Mouse (Mus musculus) ES-E14 (cell line): ENCODE data around the gene Umodl1. TPM values are rescaled to one million over a fixed set of nuclear protein-coding genes. Genes with fewer than 3 reads are reported as not detected.

Source experiments
- DNase-seq: peaks from one replicate; pipeline ENCODE4 v3.0.0-alpha.2; 2013; ENCODE audit warnings: low read depth, low spot score
- H3K27ac ChIP-seq: 2 replicates; pipeline ENCODE4 v1.5.1; 2012; ENCODE audit warnings: low read depth, mild to moderate bottlenecking, low read length, moderate library complexity, mixed read lengths; ENCODE audit not compliant: poor library complexity, insufficient read depth, severe bottlenecking
- H3K36me3 ChIP-seq: 2 replicates; pipeline ENCODE4 v1.6.1; 2012; ENCODE audit warnings: mild to moderate bottlenecking, low read length, moderate library complexity, mixed read lengths; ENCODE audit not compliant: control insufficient read depth, poor library complexity, insufficient read depth, severe bottlenecking
- H3K4me1 ChIP-seq, 2 experiments: fragments of 150-350 bp in 1 of 2; sonication (generic) in 1 of 2; 2 replicates each; pipeline ENCODE4 v1.6.1; 2012; ENCODE audit warnings: low read length in 2 of 2, mild to moderate bottlenecking in 1 of 2, mixed read lengths in 1 of 2; ENCODE audit not compliant: control insufficient read depth in 2 of 2, insufficient read depth in 2 of 2, poor library complexity in 1 of 2
- H3K4me3 ChIP-seq, 2 experiments: fragments of 150-350 bp in 1 of 2; sonication (generic) in 1 of 2; 2 replicates each; pipeline ENCODE4 v1.5.1; 2012; ENCODE audit warnings: low read length in 2 of 2, low read depth in 1 of 2, mild to moderate bottlenecking in 1 of 2, mixed read lengths in 1 of 2; ENCODE audit not compliant: insufficient read depth in 1 of 2, poor library complexity in 1 of 2, severe bottlenecking in 1 of 2
- H3K9ac ChIP-seq: 2 replicates; pipeline ENCODE4 v1.6.1; 2012; ENCODE audit warnings: low read depth, mild to moderate bottlenecking, low read length, mixed read lengths; ENCODE audit not compliant: poor library complexity, insufficient read depth, severe bottlenecking
- H3K9me3 ChIP-seq: fragments of 150-350 bp; sonication (generic); 2 replicates; pipeline ENCODE4 v1.6.1; 2012; ENCODE audit warnings: low read depth, mild to moderate bottlenecking, low read length; ENCODE audit not compliant: control insufficient read depth, insufficient read depth
- CHD2 ChIP-seq: IDR thresholded peaks from 2 replicates; pipeline ENCODE4 v1.6.1; 2014; ENCODE audit warnings: mild to moderate bottlenecking, low read depth, low read length, inconsistent platforms
- HCFC1 ChIP-seq: IDR thresholded peaks from 2 replicates; pipeline ENCODE4 v1.6.1; 2012; ENCODE audit warnings: low read length, inconsistent platforms, borderline replicate concordance; ENCODE audit not compliant: insufficient read depth
- MAFK ChIP-seq: IDR thresholded peaks from 2 replicates; pipeline ENCODE4 v1.6.1; 2014; ENCODE audit warnings: mild to moderate bottlenecking, low read depth, low read length, inconsistent platforms; ENCODE audit not compliant: insufficient read depth
- ZC3H11A ChIP-seq: IDR thresholded peaks from 2 replicates; pipeline ENCODE4 v1.6.1; 2012; ENCODE audit warnings: low read depth, mild to moderate bottlenecking, inconsistent platforms, low read length, borderline replicate concordance
- ZNF384 ChIP-seq: IDR thresholded peaks from 2 replicates; pipeline ENCODE4 v1.6.1; 2012; ENCODE audit warnings: low read depth, low read length, inconsistent platforms
- in situ Hi-C, 2 experiments: fragments of 600-800 bp; cut with MboI; formaldehyde crosslinking; loops; one replicate each; pipeline ENCODE4 v1.15.1; 2025; ENCODE audit warnings: low sequenced_read_pairs in 2 of 2, inconsistent platforms in 1 of 2; ENCODE audit not compliant: unreplicated experiment in 2 of 2
- total RNA-seq: library from RNA; depleted of rRNA; stranded (reverse); fragments of 300-350 nt; gene quantifications from 2 replicates; pipeline ENCODE4 v1.2.3, GENCODE M21; 2012

Umodl1 gene
- total RNA-seq, 1 experiment, result not detected

DNA sequence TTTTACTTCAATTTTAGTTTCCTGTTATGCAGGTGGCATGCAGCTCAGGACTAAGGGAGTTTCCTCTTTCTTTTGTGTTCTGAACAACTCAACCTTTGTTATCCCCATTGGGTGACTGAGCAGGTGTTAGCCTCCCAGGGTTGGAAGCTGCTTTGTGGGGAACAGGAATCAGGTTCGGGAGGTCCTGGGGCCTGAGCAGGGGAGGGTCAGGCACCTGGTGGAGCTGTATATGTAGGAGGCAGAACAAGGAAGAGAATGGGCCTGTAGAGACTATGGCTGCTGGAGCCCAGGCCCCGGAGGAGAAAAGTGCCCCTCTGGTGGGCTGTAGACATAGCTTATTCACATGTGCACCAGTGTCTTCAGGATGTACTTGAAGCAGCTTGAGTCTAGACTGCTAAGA lies 78.8 kb downstream of the Umodl1 start:
- Histone ChIP-seq H3K36me3 (no peaks in the 10 kb centered on the region), H3K4me3 (no peak overlapping the region), H3K9ac (no peak overlapping the region), H3K9me3 (no peaks in the 10 kb centered on the region), H3K27ac (no peak overlapping the region), H3K4me1 (peaks cover 3 to 10% of the 10 kb centered on the region in 2 experiments; a peak in 3 of 4 replicates)
- no peak for DNase-seq
- in situ Hi-C loops, result no loop called here
- TF ChIP-seq ZC3H11A (no peak), HCFC1 (no peak), CHD2 (no peak), MAFK (no peak), ZNF384 (no peak)

DNA sequence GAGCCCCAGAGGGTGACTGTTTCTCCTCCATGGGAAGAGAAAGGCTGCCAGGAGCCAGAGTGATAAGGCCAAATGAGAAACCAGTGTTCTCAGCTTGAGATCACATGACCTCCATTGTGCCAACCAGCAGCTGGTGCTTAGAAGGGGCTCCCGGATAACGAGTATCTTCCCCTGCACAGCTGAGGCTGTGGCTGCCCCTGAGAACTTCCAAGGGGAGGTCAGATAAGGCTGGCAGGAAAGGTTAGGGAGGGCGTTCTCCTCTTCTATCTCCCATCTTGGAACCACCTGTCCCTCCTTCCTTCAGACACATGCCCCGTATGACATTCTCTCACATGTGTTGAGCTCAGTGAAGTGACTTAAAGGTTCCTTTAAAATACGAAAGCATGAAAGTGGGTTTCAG lies 79.7 kb downstream of the Umodl1 start:
- H3K36me3 ChIP-seq, result no peaks in the 10 kb centered on the region
- in situ Hi-C loops, result no loop called here

DNA sequence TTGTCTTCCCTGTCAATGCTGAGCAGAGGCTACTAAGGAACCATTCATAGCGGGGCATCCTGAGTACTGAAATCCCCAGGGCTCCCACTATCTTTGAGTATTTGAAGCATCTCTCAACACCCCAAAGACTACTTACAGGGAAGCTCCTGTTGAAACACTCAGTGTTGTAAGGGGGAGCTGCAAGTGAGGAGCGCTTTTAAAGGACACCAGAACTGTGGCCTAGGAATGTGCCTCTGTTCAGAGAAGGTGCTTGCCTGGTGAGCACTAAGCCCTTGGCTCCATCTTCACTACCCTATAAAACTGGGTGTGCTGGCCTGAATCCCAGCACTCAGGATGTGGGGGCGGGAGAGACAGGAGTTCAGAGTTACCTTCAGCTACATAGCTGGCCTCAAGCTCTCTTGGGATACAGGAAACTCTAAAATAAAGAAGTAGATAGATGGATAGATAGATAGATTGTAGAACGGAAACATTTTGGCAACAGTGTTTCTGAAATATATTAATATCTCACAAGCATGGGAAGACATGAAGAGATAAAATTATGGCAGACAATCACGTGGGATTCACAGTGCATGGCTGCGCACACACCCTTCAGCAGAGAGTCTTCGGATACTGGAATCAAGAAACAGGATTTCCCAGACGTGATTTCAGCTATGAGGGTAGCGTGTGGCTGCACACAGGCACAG lies 80.4 kb downstream of the Umodl1 start:
- DNase-seq, result no peak
- in situ Hi-C loops, result no loop called here
- no peak overlapping the region for H3K27ac ChIP-seq
- H3K9ac ChIP-seq, result no peak overlapping the region
- TF ChIP-seq CHD2 (no peak), HCFC1 (no peak), ZNF384 (no peak), MAFK (no peak)
- H3K9me3 ChIP-seq, result no peaks in the 10 kb centered on the region
- no peak overlapping the region for H3K4me3 ChIP-seq
- peaks cover 3 to 13% of the 10 kb centered on the region in 2 experiments; a peak in 3 of 4 replicates for H3K4me1 ChIP-seq
- no peaks in the 10 kb centered on the region for H3K36me3 ChIP-seq

More for the DNA sequence above, 79.7 kb downstream of the Umodl1 start:
- TF ChIP-seq HCFC1 (no peak), ZNF384 (no peak), ZC3H11A (no peak), MAFK (no peak), CHD2 (no peak)
- no peak overlapping the region for H3K9ac ChIP-seq
- DNase-seq, result no peak
- H3K4me1 ChIP-seq, result peaks cover 3 to 10% of the 10 kb centered on the region in 2 experiments; a peak in 3 of 4 replicates
- H3K9me3 ChIP-seq, result no peaks in the 10 kb centered on the region
- H3K27ac ChIP-seq, result no peak overlapping the region
- no peak overlapping the region for H3K4me3 ChIP-seq

DNA sequence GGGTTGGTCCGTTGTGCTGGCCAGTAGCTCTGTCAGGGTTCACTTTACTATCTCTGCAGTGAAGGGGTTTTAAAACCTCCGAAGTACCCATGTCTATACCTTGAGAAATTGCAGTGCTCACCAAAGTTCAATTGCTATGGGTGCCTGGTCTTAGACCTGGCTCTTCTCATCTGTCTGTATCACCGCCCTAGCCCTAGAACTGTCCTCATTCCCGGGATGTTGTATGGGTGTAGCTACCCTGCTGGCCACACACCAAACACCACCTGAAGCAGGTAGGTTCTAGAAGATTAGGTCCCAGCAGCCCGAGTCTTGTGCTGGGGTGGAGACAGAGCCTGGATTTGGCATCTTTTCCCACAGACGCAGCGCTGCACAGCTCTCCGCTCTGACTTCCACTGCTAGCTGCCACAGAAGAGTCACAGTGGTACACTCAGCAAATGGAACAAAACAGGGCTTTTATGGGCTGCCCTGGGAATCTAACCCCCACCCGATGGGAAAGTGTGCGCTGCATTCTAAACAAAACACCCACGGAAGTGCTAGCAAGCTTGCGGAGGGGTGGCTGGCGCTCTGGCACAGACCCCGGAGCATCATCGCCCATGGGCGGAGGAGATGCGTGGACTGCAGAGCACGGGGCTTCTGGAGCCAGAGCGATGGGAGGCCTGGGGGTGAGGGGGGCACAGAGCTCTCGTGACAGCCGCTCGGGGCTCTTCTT lies 81.9 kb downstream of the Umodl1 start:
- Histone ChIP-seq H3K4me3 (peak overlapping the region in 1 of 2 experiments; percentile 20; a peak in 1 of 4 replicates), H3K9me3 (no peaks in the 10 kb centered on the region), H3K9ac (0 out of 2 replicates have a peak overlapping the region, but pooled peaks have one; percentile 10), H3K4me1 (peaks cover 5 to 18% of the 10 kb centered on the region in 2 experiments; a peak in 3 of 4 replicates), H3K27ac (no peak overlapping the region), H3K36me3 (no peaks in the 10 kb centered on the region)
- no peak for DNase-seq
- no peak for TF ChIP-seq HCFC1
- TF ChIP-seq ZNF384, result no peak
- no peak for TF ChIP-seq MAFK
- no peak for TF ChIP-seq CHD2
- TF ChIP-seq ZC3H11A, result no peak
- in situ Hi-C loops, result no loop called here
